Mouse (Mus musculus) megakaryocyte, embryonic 14.5 days (primary cell): ENCODE results near the gene B4galt4. TPM values are rescaled to one million over a fixed set of nuclear protein-coding genes. Genes with fewer than 3 reads are reported as not detected.
"Not testable (repeated sequence)": the region's sequence is repeated elsewhere in the genome, so short reads cannot be mapped to it uniquely, and the experiment has no call there.

Experiments
- H3K27me3 ChIP-seq: replicated peaks from 2 replicates; pipeline ENCODE3; 2012; ENCODE audit warnings: inconsistent platforms
- H3K36me3 ChIP-seq: replicated peaks from 2 replicates; pipeline ENCODE3; 2012; ENCODE audit warnings: low read length, inconsistent platforms, mixed read lengths
- H3K4me1 ChIP-seq: 2 replicates; pipeline ENCODE4 v1.6.1; 2012; ENCODE audit warnings: inconsistent platforms
- H3K4me3 ChIP-seq: replicated peaks from 2 replicates; pipeline ENCODE3; 2012; ENCODE audit warnings: moderate library complexity, mild to moderate bottlenecking, inconsistent platforms
- H3K9me3 ChIP-seq: 2 replicates; pipeline ENCODE4 v1.6.1; 2012; ENCODE audit warnings: inconsistent platforms
- FLI1 ChIP-seq: IDR thresholded peaks from 2 replicates; pipeline ENCODE4 v1.6.1; 2012; ENCODE audit warnings: low read length, inconsistent platforms, mixed read lengths
- GATA1 ChIP-seq: IDR thresholded peaks from 3 replicates; pipeline ENCODE4 v1.6.1; 2012; ENCODE audit warnings: mixed read lengths, low read length, inconsistent platforms, borderline replicate concordance
- polyA plus RNA-seq: library from polyadenylated mRNA; stranded (reverse); fragments of >175 nt; gene quantifications from 2 replicates; pipeline ENCODE4 v1.2.3, GENCODE M21; 2012; ENCODE audit warnings: low replicate concordance; ENCODE audit not compliant: insufficient read depth

Gene B4galt4
- polyA plus RNA-seq, 1 experiment = not detected

DNA sequence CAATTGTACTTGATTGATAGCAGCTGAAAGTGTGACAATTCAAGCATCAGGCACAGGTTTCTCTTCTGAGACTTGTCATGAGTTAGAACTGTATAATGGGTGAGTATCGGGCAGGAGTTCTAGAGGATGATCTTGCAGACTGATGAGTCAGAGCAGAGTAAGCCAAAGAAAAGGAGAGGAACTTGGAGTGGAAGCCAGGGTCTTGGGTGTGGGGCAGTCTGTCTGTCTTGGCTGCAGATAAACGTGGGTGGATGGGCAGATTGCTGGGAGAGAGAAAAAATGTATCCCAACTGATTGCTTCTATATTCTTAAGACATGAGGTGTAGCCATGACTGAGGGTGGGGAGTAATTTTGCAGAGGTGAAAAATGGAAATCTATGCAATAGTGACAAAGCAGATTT, 39.9 kb downstream of the B4galt4 start:
- H3K4me3 ChIP-seq = no peak overlapping the region
- peaks cover 3% of the 10 kb centered on the region for H3K27me3 ChIP-seq
- H3K9me3 ChIP-seq = no peaks in the 10 kb centered on the region
- no peaks in the 10 kb centered on the region for H3K36me3 ChIP-seq
- no peak for TF ChIP-seq GATA1
- no peak for TF ChIP-seq FLI1
- no peaks in the 10 kb centered on the region for H3K4me1 ChIP-seq

DNA sequence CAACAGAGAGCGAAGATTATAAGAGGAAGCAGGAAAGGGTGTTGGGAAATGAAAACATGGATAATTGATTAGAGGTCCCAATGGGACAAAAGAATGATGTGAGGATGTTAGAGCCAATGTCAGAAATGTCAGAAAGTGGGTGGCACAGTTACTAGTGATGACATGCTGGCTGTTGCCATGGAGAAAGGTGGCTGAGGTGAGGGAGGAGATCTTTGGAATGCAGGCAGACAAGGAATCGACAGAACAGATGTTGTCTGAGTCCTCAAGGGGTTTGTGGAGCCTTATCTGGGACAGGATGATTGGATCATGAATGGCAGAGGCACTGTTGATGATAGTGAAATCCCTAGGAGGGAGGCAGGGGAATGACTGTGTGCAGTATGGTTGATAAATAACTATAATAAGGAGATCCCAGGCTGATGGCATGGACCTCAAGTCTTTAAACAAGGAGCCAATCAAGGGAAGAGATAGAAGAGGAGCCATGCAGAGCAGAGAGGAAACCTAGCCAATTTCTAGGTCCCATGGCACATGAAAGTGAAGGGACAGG, 40.5 kb downstream of the B4galt4 start:
- Histone ChIP-seq H3K27me3 (peaks cover 3% of the 10 kb centered on the region), H3K4me1 (no peaks in the 10 kb centered on the region), H3K4me3 (no peak overlapping the region), H3K36me3 (no peaks in the 10 kb centered on the region), H3K9me3 (no peaks in the 10 kb centered on the region)
- no peak for TF ChIP-seq FLI1
- no peak for TF ChIP-seq GATA1

DNA sequence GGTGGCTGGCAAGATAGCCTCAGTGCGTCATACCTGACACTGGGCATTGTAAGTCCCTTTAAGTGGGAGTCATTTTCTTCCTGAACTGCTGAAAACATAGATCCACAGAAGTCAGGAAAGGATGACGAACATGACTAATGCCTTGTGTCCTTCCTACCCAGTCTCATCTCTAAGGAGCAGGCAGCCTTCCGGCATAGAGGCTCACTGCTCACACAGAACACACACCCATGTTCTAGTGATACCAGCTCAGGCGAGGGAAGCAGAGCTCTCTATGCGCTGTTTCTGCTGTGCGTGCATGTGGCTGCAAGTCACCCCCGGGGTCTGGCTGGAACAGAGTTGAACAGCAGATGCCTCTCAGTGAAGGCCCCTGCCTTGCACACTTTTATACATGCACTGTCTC, 43.2 kb downstream of the B4galt4 start:
- no peaks in the 10 kb centered on the region for H3K4me1 ChIP-seq
- no peaks in the 10 kb centered on the region for H3K36me3 ChIP-seq
- TF ChIP-seq GATA1 = no peak
- TF ChIP-seq FLI1 = no peak
- peaks cover 3% of the 10 kb centered on the region for H3K27me3 ChIP-seq
- no peaks in the 10 kb centered on the region for H3K9me3 ChIP-seq
- no peak overlapping the region for H3K4me3 ChIP-seq

DNA sequence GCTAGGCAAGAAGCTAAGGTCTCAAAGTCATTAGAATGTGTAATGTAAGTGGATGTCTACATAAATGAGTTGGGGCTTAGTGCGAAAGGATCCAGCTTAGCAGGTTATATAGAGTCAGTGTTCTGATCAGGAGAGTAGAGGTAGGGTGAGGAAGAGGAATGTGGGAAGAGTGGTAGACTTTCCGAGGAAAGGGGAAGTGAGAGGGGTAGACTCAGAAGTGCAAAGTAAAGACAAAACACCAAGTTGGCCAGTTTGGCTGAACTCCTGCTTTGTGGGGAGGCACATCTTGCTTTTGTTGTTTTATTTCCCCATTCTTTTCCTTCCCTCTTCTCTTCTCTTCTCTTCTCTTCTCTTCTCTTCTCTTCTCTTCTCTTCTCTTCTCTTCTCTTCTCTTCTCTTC, 47.0 kb downstream of the B4galt4 start:
- no peaks in the 10 kb centered on the region for H3K9me3 ChIP-seq
- no peak overlapping the region for H3K4me3 ChIP-seq
- no peaks in the 10 kb centered on the region for H3K4me1 ChIP-seq
- no peak for TF ChIP-seq GATA1
- H3K36me3 ChIP-seq = no peaks in the 10 kb centered on the region
- H3K27me3 ChIP-seq = peaks cover 2% of the 10 kb centered on the region

DNA sequence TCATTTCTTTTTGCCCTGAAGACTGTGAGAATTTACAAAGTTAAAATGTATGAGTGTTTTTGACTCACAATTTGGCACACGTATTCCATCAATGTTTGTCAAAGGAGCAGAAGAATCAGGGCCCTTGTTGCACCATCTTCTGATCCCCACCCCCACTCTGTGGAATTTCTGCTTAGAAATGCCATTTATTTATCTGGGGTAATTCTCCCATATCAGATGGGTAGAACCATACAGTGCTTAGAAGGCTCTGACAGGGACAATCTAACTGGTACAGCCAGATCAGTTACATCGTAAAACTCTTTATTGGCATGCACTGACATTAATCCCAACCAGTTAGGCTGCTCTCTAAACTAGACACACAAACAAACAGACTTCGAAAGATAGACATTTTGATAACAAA, 47.9 kb downstream of the B4galt4 start:
- Histone ChIP-seq H3K9me3 (no peaks in the 10 kb centered on the region), H3K36me3 (no peaks in the 10 kb centered on the region), H3K27me3 (peaks cover 2% of the 10 kb centered on the region), H3K4me1 (no peaks in the 10 kb centered on the region), H3K4me3 (no peak overlapping the region)
- TF ChIP-seq FLI1 = no peak
- TF ChIP-seq GATA1 = no peak

DNA sequence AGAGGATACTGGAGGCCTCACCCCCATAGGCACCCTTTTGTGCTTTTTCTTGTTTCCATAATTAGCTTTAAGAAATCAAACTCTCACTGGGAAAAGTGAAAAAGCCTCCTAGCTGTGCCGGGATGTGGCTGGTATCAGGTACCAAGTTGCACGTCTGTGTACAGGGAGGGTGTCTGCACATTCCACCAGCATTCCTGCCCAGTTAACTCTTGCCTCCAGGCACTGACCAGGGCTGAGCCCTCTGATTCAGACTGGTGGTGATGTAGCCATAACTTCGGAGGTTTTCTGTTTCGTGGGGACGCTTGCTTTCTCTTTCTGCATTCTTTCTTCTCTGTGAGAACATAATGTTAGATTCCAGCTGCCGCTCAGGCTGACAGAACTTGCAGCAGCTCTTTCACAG, 51.1 kb downstream of the B4galt4 start:
- Histone ChIP-seq H3K36me3 (no peaks in the 10 kb centered on the region), H3K9me3 (no peaks in the 10 kb centered on the region), H3K4me3 (no peak overlapping the region), H3K27me3 (no peaks in the 10 kb centered on the region), H3K4me1 (no peaks in the 10 kb centered on the region)
- TF ChIP-seq GATA1 = no peak
- no peak for TF ChIP-seq FLI1

DNA sequence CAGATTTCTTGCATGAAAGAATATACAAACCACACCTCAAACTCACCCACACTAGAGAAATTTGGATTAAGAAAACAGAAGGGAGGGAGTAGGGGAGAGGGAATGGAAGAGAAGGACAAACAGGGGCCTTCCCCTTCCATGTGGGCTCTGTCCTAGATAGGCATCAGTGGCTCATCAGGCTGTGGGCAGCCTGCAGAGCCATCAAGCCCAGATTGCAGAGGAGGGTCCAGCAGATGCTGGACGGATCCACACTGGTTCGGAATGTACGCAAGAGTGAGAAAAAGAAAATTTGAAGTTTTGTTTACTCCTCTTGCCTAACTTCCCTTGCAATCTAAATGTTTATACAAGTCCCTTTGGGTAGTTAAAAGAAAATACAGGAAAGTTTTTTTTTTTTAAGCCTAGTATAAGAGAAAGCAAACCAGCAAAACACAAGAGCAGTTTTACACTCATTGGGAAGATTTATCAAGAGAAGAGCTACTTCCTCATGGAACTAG, 56.9 kb downstream of the B4galt4 start:
- H3K4me1 ChIP-seq = no peaks in the 10 kb centered on the region
- no peak overlapping the region for H3K4me3 ChIP-seq
- peaks cover 4% of the 10 kb centered on the region for H3K27me3 ChIP-seq
- no peaks in the 10 kb centered on the region for H3K9me3 ChIP-seq
- no peak for TF ChIP-seq GATA1
- TF ChIP-seq FLI1 = no peak
- H3K36me3 ChIP-seq = no peaks in the 10 kb centered on the region

DNA sequence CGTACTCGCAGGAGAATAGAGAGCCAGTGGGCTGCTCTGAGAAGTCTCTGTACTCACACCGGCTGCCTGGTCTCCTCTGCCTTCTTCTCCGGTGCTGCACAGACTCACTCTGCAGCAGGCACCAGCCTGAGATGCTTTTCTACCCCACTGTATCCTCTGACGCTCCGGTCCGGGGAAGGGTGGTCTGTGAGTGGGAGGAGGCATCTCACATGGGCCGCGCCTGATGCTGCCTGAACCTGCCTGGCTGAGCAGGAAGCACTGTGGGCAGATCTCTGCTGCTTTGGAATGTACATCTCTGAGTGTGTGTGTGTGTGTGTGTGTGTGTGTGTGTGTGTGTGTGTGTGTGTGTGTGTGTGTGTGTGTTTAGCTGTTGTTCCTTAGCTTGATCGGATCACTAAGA, 58.0 kb downstream of the B4galt4 start, which contains the start of gene Upk1b:
TSS of gene Upk1b (minus strand) at position 238 of the 400 bp plus-strand sequence.
- Histone ChIP-seq H3K4me1 (no peaks in the 10 kb centered on the region), H3K9me3 (no peaks in the 10 kb centered on the region), H3K4me3 (no peak within 1 kb of the TSS), H3K27me3 (peaks cover 4% of the 10 kb centered on the region), H3K36me3 (no peaks in the 10 kb centered on the region)
- TF ChIP-seq FLI1 = no peak
- no peak for TF ChIP-seq GATA1

DNA sequence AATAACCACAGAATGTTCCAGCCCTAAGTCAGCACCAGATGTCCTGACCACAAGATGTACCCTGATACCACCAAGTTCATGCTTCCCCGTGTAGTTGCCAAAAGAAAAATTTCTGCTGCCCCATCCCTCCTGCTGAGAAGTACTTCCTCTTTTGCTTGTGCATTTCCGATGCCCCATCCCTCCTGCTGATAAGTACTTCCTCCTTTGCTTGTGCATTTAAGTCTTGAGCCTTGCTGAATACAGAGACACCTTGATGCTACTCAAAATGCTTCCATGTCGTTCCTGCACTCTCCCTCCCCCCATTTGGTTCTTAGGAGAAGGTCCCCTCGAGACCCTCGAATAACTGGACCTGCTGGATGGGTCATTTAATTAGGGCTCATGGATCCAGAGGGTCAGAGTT, 65.7 kb downstream of the B4galt4 start:
- H3K27me3 ChIP-seq, H3K4me1 ChIP-seq, H3K4me3 ChIP-seq, H3K36me3 ChIP-seq: not testable (repeated sequence)
- H3K9me3 ChIP-seq = peaks cover 22% of the 10 kb centered on the region

DNA sequence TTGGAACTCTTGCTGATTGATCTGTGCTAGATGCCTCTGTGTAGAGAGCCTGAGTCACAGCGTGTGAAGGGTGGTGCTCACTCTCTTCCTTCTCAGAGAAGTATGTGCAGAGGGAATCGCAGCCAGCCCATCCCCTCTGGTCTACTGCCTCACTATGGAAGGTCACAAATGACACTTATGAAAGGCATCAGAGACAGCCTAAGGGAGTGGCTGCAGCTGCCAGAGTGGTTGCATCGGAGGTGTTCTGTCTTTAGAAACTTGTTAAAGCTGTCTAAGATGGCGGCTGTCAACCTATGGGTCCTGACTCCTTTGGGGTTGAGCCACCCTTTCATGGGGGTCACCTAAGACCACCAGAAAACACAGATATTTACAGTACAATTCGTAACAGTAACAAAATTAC, 68.1 kb downstream of the B4galt4 start:
- Histone ChIP-seq H3K36me3 (no peaks in the 10 kb centered on the region), H3K9me3 (peaks cover 22% of the 10 kb centered on the region), H3K4me1 (no peaks in the 10 kb centered on the region)

DNA sequence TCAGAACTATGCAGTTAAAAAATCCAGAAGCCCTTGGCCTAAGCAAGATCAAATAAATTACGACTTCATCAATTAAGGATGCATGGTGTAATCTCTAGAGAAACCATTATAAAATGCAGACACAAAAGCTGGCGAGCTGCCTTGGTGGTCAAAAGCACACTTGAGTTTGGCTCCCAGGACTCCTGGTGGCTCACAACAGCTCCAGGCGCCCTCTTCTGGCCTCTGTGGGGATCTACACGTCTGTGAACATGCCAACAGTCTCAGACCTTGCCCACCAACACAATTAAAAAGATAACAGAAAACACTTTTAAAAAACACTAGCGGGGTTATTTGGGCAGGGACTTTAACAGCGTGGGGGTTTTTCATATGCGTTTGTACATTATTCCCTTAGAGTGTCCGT, 70.5 kb downstream of the B4galt4 start:
- H3K36me3 ChIP-seq = no peaks in the 10 kb centered on the region
- peaks cover 2% of the 10 kb centered on the region for H3K27me3 ChIP-seq
- TF ChIP-seq GATA1 (no peak), FLI1 (no peak)
- H3K4me3 ChIP-seq = no peak overlapping the region
- no peaks in the 10 kb centered on the region for H3K4me1 ChIP-seq
- H3K9me3 ChIP-seq = peaks cover 22% of the 10 kb centered on the region

More for the DNA sequence above, 68.1 kb downstream of the B4galt4 start:
- no peaks in the 10 kb centered on the region for H3K27me3 ChIP-seq
- no peak for TF ChIP-seq GATA1
- TF ChIP-seq FLI1 = no peak
- H3K4me3 ChIP-seq = no peak overlapping the region

Other genes with a start within 250 kb of the B4galt4 start
- 26.4 and 39.4 TPM in 2 replicates for gene Timmdc1, start 219.6 kb upstream of the B4galt4 start, polyA plus RNA-seq
- 2.2 and 3.7 TPM in 2 replicates for gene Poglut1, start 192.0 kb upstream of the B4galt4 start, polyA plus RNA-seq
- gene Tmem39a, start 183.6 kb upstream of the B4galt4 start, polyA plus RNA-seq = 6.5 and 10.3 TPM in 2 replicates
- 0.58 TPM in 1 of 2 replicates, not detected in the other for gene Arhgap31, start 29.0 kb upstream of the B4galt4 start, polyA plus RNA-seq
- not detected in 2 replicates for gene Upk1b, start 58.1 kb downstream of the B4galt4 start, polyA plus RNA-seq
- not detected in 2 replicates for gene 4930435E12Rik, start 86.5 kb downstream of the B4galt4 start, polyA plus RNA-seq
- not detected in 2 replicates for gene Igsf11, start 150.4 kb downstream of the B4galt4 start, polyA plus RNA-seq